Mouse (Mus musculus) erythroblast, embryonic 14.5 days (primary cell): ENCODE measurements around the gene Trim6.

Experiments used
- GATA1 ChIP-seq: IDR thresholded peaks from 2 replicates; pipeline ENCODE4 v1.6.1; 2012; ENCODE audit warnings: low read length, inconsistent platforms, mixed read lengths
- TAL1 ChIP-seq: IDR thresholded peaks from 3 replicates; pipeline ENCODE4 v1.6.1; 2012; ENCODE audit warnings: low read length, inconsistent platforms, mixed read lengths

DNA sequence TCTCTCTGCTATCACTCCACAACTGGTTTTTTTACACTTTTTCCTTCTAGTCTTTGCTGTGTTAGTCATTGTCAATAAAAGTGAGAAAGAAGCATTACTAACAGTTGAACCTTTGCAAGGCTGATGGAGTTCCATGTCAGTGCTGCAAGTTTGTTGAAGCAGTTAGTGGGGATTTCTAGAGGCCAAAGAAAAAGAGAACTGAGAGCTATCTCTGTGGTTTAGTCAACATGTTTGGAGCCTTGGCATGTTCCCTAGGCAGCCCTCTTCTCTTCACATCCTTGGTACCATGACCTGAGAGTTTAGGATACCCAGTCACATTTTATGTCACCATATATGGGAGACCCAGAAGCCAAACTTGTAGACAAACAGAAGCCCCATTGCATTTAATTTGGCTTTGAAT lies 22.3 kb downstream of the Trim6 start:
- TF ChIP-seq TAL1 (no peak), GATA1 (no peak)
